Mouse (Mus musculus): Measurements from ENCODE around the gene Rtkn.

- no peak for TF ChIP-seq CTCF (IDR thresholded peaks at IDR 0.05; ENCODE audit: low read depth)
- no peak for TF ChIP-seq EP300 (IDR thresholded peaks at IDR 0.05; ENCODE audit: low read depth)
Measured at GRCm38 (mm10) chr6:83142886-83143285, 7.6 kb downstream of the Rtkn start.

Data from heart, postnatal 0 days (tissue).